Mouse (Mus musculus): Measurements from ENCODE around the gene Dtx3.

DNA sequence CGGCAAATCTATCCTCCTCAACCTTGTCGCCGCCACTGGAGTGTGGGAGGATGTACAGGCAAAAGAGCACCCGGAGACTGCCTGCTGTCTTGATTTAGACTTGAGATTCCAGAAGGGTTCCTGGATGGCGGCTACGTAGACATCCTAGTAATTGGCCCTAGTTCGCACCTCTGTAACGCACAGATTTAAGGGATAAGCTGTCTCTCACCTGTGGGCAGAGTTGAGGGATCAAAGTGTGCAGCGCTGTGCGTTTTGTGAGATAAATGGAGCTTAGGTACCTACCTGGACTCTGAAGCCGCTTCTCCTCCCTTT, 29.2 kb downstream of the Dtx3 start:
- TF ChIP-seq POLR2A (IDR thresholded peaks at IDR 0.05; ENCODE audit: insufficient read depth, low read depth, low read length) (no peak), CTCF (IDR thresholded peaks at IDR 0.05; ENCODE audit: insufficient read depth, low read depth, low read length) (no peak)

Data from olfactory bulb, adult 2 months (tissue).